Mouse (Mus musculus): Measurements from ENCODE around the gene Rab14.

DNA sequence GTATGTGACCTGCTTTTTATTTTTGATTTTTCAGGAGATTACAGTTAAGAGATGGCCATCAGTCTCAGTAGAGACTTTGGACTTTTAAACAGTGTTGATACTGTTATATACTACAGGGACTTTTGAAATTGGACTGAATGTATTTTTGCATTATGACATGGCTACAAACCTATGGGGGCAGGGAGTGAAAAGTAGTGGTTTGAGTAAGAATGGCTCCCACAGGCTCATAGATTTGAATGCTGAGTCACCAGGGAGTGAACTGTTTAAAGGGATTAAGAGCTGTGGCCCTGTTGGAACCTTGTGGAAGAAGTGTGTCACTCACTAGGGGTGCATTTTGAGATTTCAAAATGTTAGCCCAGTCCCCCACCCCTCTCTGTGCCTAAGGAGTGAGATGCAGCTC, 2.8 kb upstream of the Rab14 start:
- TF ChIP-seq CTCF (IDR thresholded peaks at IDR 0.05; ENCODE audit: control insufficient read depth, insufficient read depth, low read length) (no peak), POLR2A (IDR thresholded peaks at IDR 0.05; ENCODE audit: borderline replicate concordance, control insufficient read depth, low read depth, low read length) (no peak)
